Mouse (Mus musculus) stomach, postnatal 0 days (tissue): Measurements from ENCODE around the gene Cst6. TPM values are rescaled to one million over a fixed set of nuclear protein-coding genes. Genes with fewer than 3 reads are reported as not detected.

Experiments used
- ATAC-seq: fragments of 200-750 bp; cut with Nextera tagmentation; 2 replicates; pipeline ENCODE4 v1.8.0; 2017; ENCODE audit not compliant: low FRiP score, low TSS enrichment
- DNase-seq: peaks from one replicate; pipeline ENCODE4 v3.0.0-alpha.2; 2016; ENCODE audit warnings: low spot score
- H3K27ac ChIP-seq: fragments of 300-500 bp; sonication (generic); replicated peaks from 2 replicates; pipeline ENCODE4 v1.5.1; 2014; ENCODE audit warnings: mild to moderate bottlenecking, control low read depth
- H3K27me3 ChIP-seq: fragments of 300-500 bp; sonication (generic); 2 replicates; pipeline ENCODE4 v1.6.1; 2014; ENCODE audit warnings: low read length; ENCODE audit not compliant: control insufficient read depth, insufficient read depth
- H3K36me3 ChIP-seq: fragments of 300-500 bp; sonication (generic); 2 replicates; pipeline ENCODE4 v1.6.1; 2014; ENCODE audit warnings: low read length, mixed read lengths; ENCODE audit not compliant: control insufficient read depth, insufficient read depth
- H3K4me1 ChIP-seq: fragments of 300-500 bp; sonication (generic); replicated peaks from 2 replicates; pipeline ENCODE4 v1.6.1; 2014; ENCODE audit warnings: antibody characterized with exemption; ENCODE audit not compliant: control insufficient read depth, insufficient read depth
- H3K4me2 ChIP-seq: fragments of 300-500 bp; sonication (generic); replicated peaks from 2 replicates; pipeline ENCODE4 v1.6.1; 2014; ENCODE audit warnings: low read depth, mild to moderate bottlenecking, control low read depth, moderate library complexity
- H3K4me3 ChIP-seq: fragments of 300-500 bp; sonication (generic); 2 replicates; pipeline ENCODE4 v1.5.1; 2014; ENCODE audit warnings: low read depth, low read length, control low read depth
- H3K9ac ChIP-seq: fragments of 300-500 bp; sonication (generic); 2 replicates; pipeline ENCODE4 v1.6.1; 2014; ENCODE audit warnings: mild to moderate bottlenecking, low read length, control low read depth, mixed read lengths
- H3K9me3 ChIP-seq: fragments of 300-500 bp; sonication (generic); 2 replicates; pipeline ENCODE4 v1.6.1; 2016; ENCODE audit warnings: low read length; ENCODE audit not compliant: control insufficient read depth
- CTCF ChIP-seq: IDR thresholded peaks from 2 replicates; pipeline ENCODE4 v1.5.1; 2016; ENCODE audit warnings: antibody characterized with exemption, low read depth, mild to moderate bottlenecking, moderate library complexity
- EP300 ChIP-seq: optimal IDR thresholded peaks from 2 replicates; pipeline ENCODE3; 2016; ENCODE audit warnings: antibody characterized with exemption
- WGBS: fragments of 180-500 bp; shearing (Covaris S2); extraction: QIAGEN DNeasy Blood & Tissue Kit; methylation state at CpG from one replicate; pipeline ENCODE4 v1.1.7; 2014; 5-methylcytosine and 5-hydroxymethylcytosine counted together
- polyA plus RNA-seq: library from polyadenylated mRNA; unstranded; fragments of >200 nt; fragmentation: Nextera tagmentation; extraction: Ambion mirVana; gene quantifications from 2 replicates; pipeline ENCODE4 v1.2.1, GENCODE M21; 2015

Cst6 gene
- polyA plus RNA-seq, 1 experiment from 2014 or later = 316 TPM

GRCm38 (mm10) chr19:5365751-5366150, 16.4 kb upstream of the Cst6 start:
- peak overlapping the region; percentile 54 for H3K9ac ChIP-seq
- H3K4me3 ChIP-seq = peak overlapping the region; percentile 55
- no peaks in the 10 kb centered on the region for H3K9me3 ChIP-seq
- no peak for TF ChIP-seq EP300
- no peak for TF ChIP-seq CTCF
- H3K27me3 ChIP-seq = no peaks in the 10 kb centered on the region
- DNase-seq = no peak
- H3K4me2 ChIP-seq = peak overlapping the region; percentile 93
- 24% methylated on average over 10 of the region's 11 CpGs for WGBS
- H3K4me1 ChIP-seq = peaks cover 6% of the 10 kb centered on the region; the same call in 1 of the 2 replicates
- no peak for ATAC-seq
- peaks cover 9% of the 10 kb centered on the region; the same call in 1 of the 2 replicates for H3K36me3 ChIP-seq
- peak overlapping the region; percentile 96; the same call in 1 of the 2 replicates for H3K27ac ChIP-seq

GRCm38 (mm10) chr19:5364124-5364523, 14.8 kb upstream of the Cst6 start:
- no peak overlapping the region for H3K9ac ChIP-seq
- H3K4me2 ChIP-seq = no peak overlapping the region
- H3K27me3 ChIP-seq = no peaks in the 10 kb centered on the region
- peaks cover 3% of the 10 kb centered on the region; the same call in 1 of the 2 replicates for H3K36me3 ChIP-seq
- ATAC-seq (peak; percentile 67), DNase-seq (peak; percentile 71)
- WGBS = 74% methylated on average over 2 of the region's 2 CpGs
- H3K9me3 ChIP-seq = no peaks in the 10 kb centered on the region
- H3K4me1 ChIP-seq = peaks cover 6% of the 10 kb centered on the region; the same call in 1 of the 2 replicates
- peak overlapping the region; percentile 59 for H3K27ac ChIP-seq
- TF ChIP-seq CTCF (no peak), EP300 (no peak)
- H3K4me3 ChIP-seq = no peak overlapping the region

GRCm38 (mm10) chr19:5362186-5362585, 12.8 kb upstream of the Cst6 start:
- H3K4me3 ChIP-seq = no peak overlapping the region
- H3K36me3 ChIP-seq = no peaks in the 10 kb centered on the region
- 0 out of 2 replicates have a peak, but pooled peaks cover 3% of the 10 kb centered on the region for H3K4me1 ChIP-seq
- H3K9me3 ChIP-seq = no peaks in the 10 kb centered on the region
- ATAC-seq = no peak
- no peak for DNase-seq
- TF ChIP-seq CTCF = no peak
- no peak for TF ChIP-seq EP300
- no peak overlapping the region for H3K4me2 ChIP-seq
- no peak overlapping the region for H3K27ac ChIP-seq
- H3K27me3 ChIP-seq = no peaks in the 10 kb centered on the region
- H3K9ac ChIP-seq = no peak overlapping the region
- WGBS = 70% methylated on average over 2 of the region's 2 CpGs

GRCm38 (mm10) chr19:5356080-5356479, 6.7 kb upstream of the Cst6 start:
- no peak for DNase-seq
- no peak overlapping the region for H3K27ac ChIP-seq

GRCm38 (mm10) chr19:5353609-5354008, 4.2 kb upstream of the Cst6 start:
- H3K4me3 ChIP-seq = no peak overlapping the region
- no peaks in the 10 kb centered on the region for H3K4me1 ChIP-seq
- no peak overlapping the region for H3K4me2 ChIP-seq
- no peak overlapping the region for H3K9ac ChIP-seq
- ATAC-seq = peak; percentile 24; the same call in 1 of the 2 replicates
- no peak overlapping the region for H3K27ac ChIP-seq
- TF ChIP-seq EP300 = no peak
- no peak for TF ChIP-seq CTCF
- DNase-seq = no peak
- no peaks in the 10 kb centered on the region for H3K36me3 ChIP-seq
- 60% methylated on average over 2 of the region's 2 CpGs for WGBS
- H3K27me3 ChIP-seq = no peaks in the 10 kb centered on the region
- H3K9me3 ChIP-seq = no peaks in the 10 kb centered on the region

More at GRCm38 (mm10) chr19:5356080-5356479, 6.7 kb upstream of the Cst6 start:
- Histone ChIP-seq H3K4me2 (no peak overlapping the region), H3K4me3 (no peak overlapping the region), H3K4me1 (no peaks in the 10 kb centered on the region), H3K27me3 (no peaks in the 10 kb centered on the region), H3K9ac (no peak overlapping the region), H3K36me3 (no peaks in the 10 kb centered on the region), H3K9me3 (no peaks in the 10 kb centered on the region)
- no peak for ATAC-seq
- TF ChIP-seq CTCF (no peak), EP300 (no peak)
- WGBS = no CpG with 5 or more reads among the region's 1 CpGs

- 6% methylated on average over 34 of the region's 34 CpGs for WGBS
- DNase-seq (peak; percentile 65), ATAC-seq (peak; percentile 17; the same call in 1 of the 2 replicates)
- Histone ChIP-seq H3K36me3 (no peaks in the 10 kb centered on the region), H3K27me3 (no peaks in the 10 kb centered on the region), H3K4me3 (peak overlapping the region; percentile 31), H3K27ac (peak overlapping the region; percentile 45; the same call in 1 of the 2 replicates), H3K9ac (peak overlapping the region; percentile 56), H3K4me1 (no peaks in the 10 kb centered on the region), H3K9me3 (no peaks in the 10 kb centered on the region), H3K4me2 (peak overlapping the region; percentile 57)
- TF ChIP-seq EP300 (no peak), CTCF (peak; percentile 71)
Measured at GRCm38 (mm10) chr19:5348526-5349501, 560 bp downstream of the Cst6 start.
